Mouse (Mus musculus): Measurements from ENCODE around the gene Acsl3.

DNA sequence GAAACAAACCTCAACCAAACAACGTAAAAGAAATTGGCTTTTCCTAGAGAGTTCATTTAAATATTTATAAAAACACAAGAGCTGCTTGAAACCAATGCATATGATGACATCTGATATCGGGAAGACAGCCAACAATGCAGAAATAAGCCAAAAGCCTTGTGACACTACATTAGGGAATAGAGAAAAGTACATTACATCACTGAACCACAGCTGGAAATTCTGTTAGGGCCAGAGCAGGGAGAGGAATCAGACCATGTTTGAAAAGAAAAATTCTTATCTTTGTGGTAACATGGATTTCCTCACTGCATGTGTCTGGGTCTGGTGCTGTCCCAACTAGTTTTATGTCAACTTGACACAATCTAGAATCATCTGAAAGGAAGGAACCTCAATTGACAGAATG, 15.4 kb upstream of the Acsl3 start:
- TF ChIP-seq CTCF (IDR thresholded peaks at IDR 0.05; ENCODE audit: low read depth, low read length) (no peak), TAL1 (conservative IDR thresholded peaks at IDR 0.05; ENCODE audit: low read depth, low read length) (no peak), GATA2 (IDR thresholded peaks at IDR 0.05; ENCODE audit: borderline replicate concordance, low read depth, low read length) (no peak), POLR2AphosphoS5 (IDR thresholded peaks at IDR 0.05; ENCODE audit: insufficient replicate concordance, low read depth, low read length) (no peak), GATA1 (IDR thresholded peaks at IDR 0.05; ENCODE audit: borderline replicate concordance, low read length) (no peak)

Data from G1E (cell line).